33 mouse cellular contexts compared by ENCODE assay signal in genomic region chr7:117589820-117590219, GRCm38 (mm10).
"Had no signal": no experiment of that assay in that cellular context is flagged by ENCODE, and none has a peak within 500 bp of the region (broad histone marks: within the 10 kb centered on the region; RNA-seq: fewer than 3 reads in every experiment).

No protein-coding gene starts in this region.

- H3K9me3 ChIP-seq: limb, embryonic 10.5 days; limb, embryonic 12.5 days; limb, embryonic 13.5 days; limb, embryonic 15.5 days; liver, embryonic 12.5 days; liver, embryonic 13.5 days; liver, embryonic 15.5 days; lung, embryonic 15.5 days; megakaryocyte, embryonic 14.5 days; midbrain, embryonic 10.5 days; midbrain, embryonic 12.5 days; midbrain, embryonic 13.5 days; midbrain, embryonic 15.5 days; neural tube, embryonic 12.5 days; neural tube, embryonic 13.5 days had no signal

- ATAC-seq: liver, embryonic 12.5 days; liver, postnatal 0 days; lung, postnatal 0 days; midbrain, embryonic 13.5 days; midbrain, embryonic 15.5 days; midbrain, embryonic 16.5 days had no signal

- H3K27me3 ChIP-seq: limb, embryonic 12.5 days; limb, embryonic 13.5 days; limb, embryonic 15.5 days; liver, embryonic 12.5 days; liver, embryonic 13.5 days; liver, embryonic 15.5 days; lung, embryonic 15.5 days; megakaryocyte, embryonic 14.5 days; midbrain, embryonic 15.5 days; neural tube, embryonic 12.5 days; neural tube, embryonic 13.5 days had no signal

- H3K9ac ChIP-seq: limb, embryonic 12.5 days; limb, embryonic 13.5 days; limb, embryonic 15.5 days; liver, embryonic 12.5 days; liver, embryonic 13.5 days; liver, embryonic 14.5 days; liver, embryonic 15.5 days; liver, postnatal 0 days; lung, embryonic 14.5 days; lung, embryonic 15.5 days; midbrain, embryonic 12.5 days; midbrain, embryonic 13.5 days; midbrain, embryonic 15.5 days; neural tube, embryonic 12.5 days; neural tube, embryonic 13.5 days had no signal

- DNase-seq: left cerebral cortex, postnatal 4 days; liver; liver, embryonic 13.5 days; liver, postnatal 0 days; lung, adult 18-20 months; lung, adult 2 months; lung, embryonic 14.5 days; lung, postnatal 10 days; lung, postnatal 14 days; lung, postnatal 36 days; lung, postnatal 4 days; midbrain, embryonic 14.5 days had no signal

- H3K36me3 ChIP-seq: limb, embryonic 10.5 days; liver, embryonic 13.5 days; liver, embryonic 15.5 days; lung, embryonic 15.5 days; midbrain, embryonic 12.5 days; midbrain, embryonic 13.5 days; midbrain, embryonic 15.5 days; neural tube, embryonic 13.5 days had no signal

- H3K27ac ChIP-seq: limb, embryonic 10.5 days; limb, embryonic 12.5 days; limb, embryonic 13.5 days; limb, embryonic 15.5 days; liver, embryonic 12.5 days; liver, embryonic 13.5 days; liver, embryonic 14.5 days; liver, embryonic 15.5 days; lung, embryonic 15.5 days; macrophage; midbrain, embryonic 10.5 days; midbrain, embryonic 12.5 days; midbrain, embryonic 13.5 days; midbrain, embryonic 15.5 days; neural tube, embryonic 12.5 days; neural tube, embryonic 13.5 days had no signal

- H3K4me3 ChIP-seq: limb, embryonic 10.5 days; limb, embryonic 12.5 days; limb, embryonic 13.5 days; limb, embryonic 15.5 days; liver, embryonic 12.5 days; liver, embryonic 13.5 days; liver, embryonic 15.5 days; lung, embryonic 15.5 days; megakaryocyte, embryonic 14.5 days; midbrain, embryonic 10.5 days; midbrain, embryonic 12.5 days; midbrain, embryonic 13.5 days; midbrain, embryonic 15.5 days; myocyte; neural tube, embryonic 12.5 days; neural tube, embryonic 13.5 days had no signal

- H3K4me1 ChIP-seq: limb, embryonic 10.5 days; limb, embryonic 12.5 days; limb, embryonic 15.5 days; liver, embryonic 12.5 days; liver, embryonic 15.5 days; lung, embryonic 15.5 days; megakaryocyte, embryonic 14.5 days; neural tube, embryonic 12.5 days had no signal

- H3K4me2 ChIP-seq: limb, embryonic 12.5 days; limb, embryonic 13.5 days; limb, embryonic 15.5 days; liver, embryonic 11.5 days; liver, embryonic 12.5 days; liver, embryonic 13.5 days; liver, embryonic 15.5 days; lung, embryonic 14.5 days; lung, embryonic 15.5 days; midbrain, embryonic 11.5 days; midbrain, embryonic 12.5 days; midbrain, embryonic 13.5 days; midbrain, embryonic 15.5 days; neural tube, embryonic 12.5 days; neural tube, embryonic 13.5 days had no signal
